Mouse (Mus musculus): Measurements from ENCODE around the gene Snx6.
"Not testable (repeated sequence)": the region's sequence is repeated elsewhere in the genome, so short reads cannot be mapped to it uniquely, and the experiment has no call there.

Snx6 gene

DNA sequence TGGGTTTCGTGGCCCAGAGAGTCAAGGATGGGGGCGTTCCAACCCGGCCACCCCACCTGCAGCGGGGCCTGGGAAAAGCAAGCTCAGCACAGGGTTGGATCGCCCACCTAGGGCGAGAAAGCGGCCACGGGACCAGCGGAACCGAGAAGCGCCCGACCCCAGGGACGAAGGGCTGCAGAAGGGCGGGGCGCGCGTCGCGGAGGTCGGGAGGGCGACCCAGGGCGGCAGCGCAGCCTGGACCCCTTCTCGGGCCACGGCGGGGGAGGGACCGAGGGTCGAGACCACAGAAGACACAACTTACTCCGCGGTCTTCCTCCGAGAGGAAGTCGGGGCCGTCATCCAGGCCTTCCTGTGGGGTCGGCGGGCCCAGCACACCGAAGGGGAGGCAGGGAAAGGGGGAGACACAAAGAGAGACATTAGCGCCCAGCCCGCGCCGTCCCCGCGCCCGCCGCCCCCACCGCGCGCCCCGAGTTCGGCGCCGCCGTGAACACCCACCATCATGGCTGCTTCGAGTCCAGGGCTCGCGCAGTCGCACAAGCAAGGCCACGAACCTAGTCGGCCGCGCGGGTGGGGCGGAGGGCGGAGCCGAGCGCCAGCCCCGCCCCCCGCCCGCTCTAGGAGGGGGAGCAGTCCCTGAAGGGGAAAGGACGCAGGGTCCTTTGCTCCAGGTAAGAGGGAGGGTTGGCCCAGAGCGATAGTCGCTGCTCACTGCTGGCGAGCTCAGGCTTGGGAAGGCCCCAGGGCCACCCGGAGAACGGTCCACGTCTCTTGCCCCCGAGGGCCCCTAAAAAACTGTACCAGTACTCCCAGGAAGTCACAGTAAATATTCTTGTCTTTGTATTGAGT lies at the start of gene Snx6:
Gene Snx6, minus strand, starts transcription at position 551 of the 846 bp plus-strand sequence.
- peak; percentile 89 for DNase-seq (ENCODE audit: low spot score)

DNA sequence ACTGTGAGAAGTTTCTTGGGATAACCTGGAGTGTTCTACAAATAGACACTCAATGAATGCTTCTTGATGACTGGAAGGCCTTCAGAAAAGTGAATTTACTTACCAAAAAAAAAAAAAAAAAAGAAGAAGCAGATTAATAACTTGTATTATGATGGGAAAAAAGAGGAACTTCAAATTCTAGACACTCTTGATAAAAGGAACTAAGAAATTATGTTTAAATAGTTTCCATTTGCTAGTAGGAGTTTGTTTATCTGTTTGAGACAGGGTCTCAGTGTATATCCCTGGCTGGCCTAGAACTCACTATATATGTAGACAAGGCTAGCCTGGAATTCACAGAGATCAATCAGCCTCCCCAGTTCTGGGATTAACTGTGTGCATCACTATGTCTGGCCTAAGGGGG lies 48.9 kb upstream of the Snx6 start:
- DNase-seq (ENCODE audit: low spot score), result no peak

DNA sequence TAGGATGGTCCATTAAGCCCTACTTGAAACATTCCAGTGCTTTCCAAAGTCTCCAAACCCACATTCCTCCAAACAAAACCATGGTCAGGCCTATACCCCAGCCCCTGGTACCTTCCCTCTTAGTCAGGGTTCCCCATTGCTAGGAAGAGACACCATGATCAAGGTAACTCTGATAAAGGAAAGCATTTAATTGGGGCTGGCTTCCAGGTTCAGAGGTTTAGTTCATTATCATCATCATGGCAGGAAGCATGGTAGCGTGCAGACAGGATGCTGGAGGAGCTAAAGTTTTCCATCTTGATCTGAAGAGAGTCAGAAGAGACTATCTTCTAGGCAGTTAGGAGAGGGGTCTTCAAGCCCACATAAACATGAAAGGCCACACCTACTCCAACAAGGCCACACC lies 46.1 kb upstream of the Snx6 start:
- no peak for DNase-seq (ENCODE audit: low spot score)

DNA sequence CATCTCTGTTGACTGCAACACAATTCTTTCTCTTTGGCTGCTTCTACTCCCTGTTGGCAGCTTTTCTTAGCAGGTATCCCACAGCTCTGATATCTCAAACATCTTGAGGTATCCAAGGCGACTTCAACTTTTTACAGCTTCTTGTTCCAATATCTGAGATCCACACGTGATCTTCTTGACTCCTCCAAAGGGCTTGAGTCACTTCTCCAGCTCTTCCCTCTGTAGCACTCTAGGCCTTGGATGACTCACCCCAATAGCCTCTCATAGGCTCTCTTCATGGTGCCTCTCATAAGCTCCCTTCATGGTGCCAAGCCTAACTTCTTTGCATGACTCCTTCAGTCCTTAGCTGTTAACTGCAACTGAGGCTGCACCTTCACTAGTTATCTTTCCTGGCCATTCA lies 44.3 kb upstream of the Snx6 start:
- no peak for DNase-seq (ENCODE audit: low spot score)

DNA sequence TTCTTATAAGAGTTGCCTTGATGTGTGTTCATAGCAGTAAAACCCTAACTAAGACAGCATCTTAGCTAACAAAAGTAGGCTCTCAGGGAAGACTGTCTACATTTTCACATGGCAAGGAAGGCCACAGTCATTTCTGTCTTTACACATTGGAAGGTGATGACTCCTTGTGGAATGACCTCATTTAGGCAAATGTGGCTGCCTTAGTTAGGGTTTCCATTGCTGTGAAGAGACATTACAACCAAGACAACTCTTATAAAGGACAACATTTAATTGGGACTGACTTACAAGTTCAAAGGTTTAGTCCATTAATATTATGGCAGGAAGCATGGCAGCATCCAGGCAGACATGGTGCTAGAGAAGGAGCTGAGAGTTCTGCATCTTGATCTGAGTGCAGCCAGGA lies 43.4 kb upstream of the Snx6 start:
- no peak for DNase-seq (ENCODE audit: low spot score)

DNA sequence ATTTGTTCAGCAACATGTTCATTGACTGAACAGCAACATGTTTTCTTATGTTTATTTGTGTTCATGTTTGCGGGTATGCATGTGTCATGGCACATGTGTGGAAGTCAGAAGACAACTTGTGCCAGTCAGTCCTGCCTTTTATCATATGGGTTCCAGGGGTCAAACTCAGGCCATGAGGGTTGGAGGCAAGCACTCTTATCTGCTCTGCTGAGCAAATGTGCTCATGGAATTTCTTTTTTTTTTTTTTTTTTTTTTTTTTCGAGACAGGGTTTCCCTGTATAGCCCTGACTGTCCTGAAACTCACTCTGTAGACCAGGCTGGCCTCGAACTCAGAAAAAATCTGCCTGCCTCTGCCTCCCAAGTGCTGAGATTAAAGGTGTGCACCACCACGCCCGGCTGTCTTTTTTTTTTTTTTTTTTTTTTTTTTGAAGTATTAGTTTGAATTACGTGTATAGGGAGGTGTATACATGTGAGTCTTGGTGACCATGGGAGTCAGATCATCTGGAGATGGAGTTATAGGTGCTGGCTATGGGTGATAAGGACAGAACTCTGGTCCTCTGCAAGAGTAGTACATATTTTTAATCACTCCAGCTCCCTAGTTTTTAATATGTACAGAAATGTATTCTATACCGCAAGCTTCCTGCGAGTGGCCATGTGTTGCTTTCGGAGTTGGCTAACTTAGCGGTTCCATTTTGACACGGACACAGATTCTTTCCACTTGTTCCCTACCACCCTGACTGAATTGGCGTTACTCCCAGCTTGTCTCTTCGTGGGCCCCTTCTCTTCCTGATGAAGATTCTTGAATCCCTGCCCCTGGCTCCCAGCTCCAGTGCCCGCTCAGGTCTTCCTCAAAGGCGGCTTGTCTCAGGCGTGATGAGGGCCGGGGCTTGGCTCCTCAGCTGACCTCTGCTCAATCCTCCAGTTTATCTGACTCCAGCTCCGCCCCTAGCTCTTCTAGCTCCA lies 40.4 kb upstream of the Snx6 start:
- no peak for DNase-seq (ENCODE audit: low spot score)

DNA sequence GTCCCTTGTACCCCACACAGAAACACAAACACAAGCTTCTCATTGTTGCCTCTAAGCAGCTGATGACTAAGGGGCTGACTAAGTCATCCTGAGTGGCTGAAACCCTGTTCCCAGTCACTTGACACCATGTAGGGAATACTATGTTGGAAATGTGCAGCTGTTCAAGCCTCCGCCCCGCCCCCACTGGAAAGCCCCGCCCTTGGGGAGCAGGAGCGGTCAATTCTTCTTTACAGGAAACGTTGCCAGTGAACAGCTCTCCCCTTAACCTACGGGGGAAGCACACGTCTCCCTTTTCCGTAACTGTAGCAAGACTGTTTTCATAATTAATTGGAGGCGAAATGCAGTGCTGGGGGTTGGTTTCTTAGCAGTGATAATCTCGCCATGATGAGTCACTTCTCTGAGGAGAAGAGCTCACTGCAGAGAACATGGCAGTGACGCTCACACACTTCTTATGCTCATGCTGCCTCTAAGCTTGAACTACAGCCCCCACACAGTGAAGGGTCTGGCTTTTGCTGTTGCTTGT lies 39.5 kb upstream of the Snx6 start:
- DNase-seq (ENCODE audit: low spot score), result peak; percentile 88

DNA sequence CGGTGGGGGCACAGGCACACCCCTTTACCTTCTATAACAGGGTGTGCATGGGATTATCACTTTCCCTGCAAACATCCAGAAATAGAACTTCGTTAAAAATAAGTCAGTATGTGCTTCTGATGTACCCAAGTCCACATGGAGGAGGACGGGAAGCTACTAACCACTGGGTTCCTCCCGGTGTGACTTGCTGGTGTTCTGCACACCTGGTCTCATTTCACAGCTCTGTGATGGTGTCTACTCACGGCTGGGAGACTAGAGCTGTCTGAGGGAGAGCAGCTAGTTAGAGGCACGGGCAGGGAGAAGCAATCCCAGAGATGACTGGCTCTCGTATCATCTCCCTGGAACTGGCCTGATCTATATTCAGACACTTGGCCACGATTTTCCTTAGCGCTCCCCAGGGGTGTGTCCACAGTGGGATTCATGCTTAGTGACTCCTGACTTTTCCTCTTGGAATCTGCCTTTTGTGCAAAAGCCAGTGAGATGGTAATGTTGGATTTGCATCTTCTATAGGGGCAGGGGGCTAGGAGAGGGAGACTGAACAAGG lies 38.4 kb upstream of the Snx6 start:
- DNase-seq (ENCODE audit: low spot score), result no peak

DNA sequence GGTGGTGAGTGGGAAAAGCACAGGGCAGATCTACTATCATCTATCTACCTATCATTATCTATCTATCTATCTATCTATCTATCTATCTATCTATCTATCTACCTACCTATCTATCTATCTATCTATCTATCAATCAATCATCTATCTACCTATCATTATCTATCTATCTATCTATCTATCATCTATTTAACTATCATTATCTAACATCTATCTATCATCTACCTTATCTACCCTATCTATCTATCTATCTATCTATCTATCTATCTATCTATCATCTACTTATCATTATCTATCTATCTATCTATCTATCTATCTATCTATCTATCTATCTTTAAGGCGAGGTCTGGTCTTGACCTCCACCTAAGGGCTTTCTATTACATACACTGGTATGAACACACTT lies 36.4 kb upstream of the Snx6 start:
- DNase-seq (ENCODE audit: low spot score), result not testable (repeated sequence)

DNA sequence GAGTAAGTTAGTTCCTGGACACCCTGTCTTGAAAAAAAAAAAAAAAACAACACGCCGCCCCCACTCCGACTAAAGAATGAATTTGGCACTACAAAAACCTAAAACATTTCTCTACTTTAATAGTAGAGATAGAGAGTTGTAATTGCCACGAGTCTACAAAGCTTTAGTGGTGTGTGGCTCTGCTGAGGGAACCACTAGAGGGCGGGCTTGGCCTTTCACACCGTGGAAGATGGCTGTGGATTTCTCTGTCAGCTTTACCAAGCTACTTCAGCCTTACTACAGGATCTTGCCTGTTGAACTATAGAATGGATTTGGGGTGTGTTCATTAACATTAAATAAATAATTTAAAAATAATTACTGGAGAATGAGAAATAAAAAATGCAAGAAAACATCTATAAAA lies 35.1 kb upstream of the Snx6 start:
- peak; percentile 87 for DNase-seq (ENCODE audit: low spot score)

DNA sequence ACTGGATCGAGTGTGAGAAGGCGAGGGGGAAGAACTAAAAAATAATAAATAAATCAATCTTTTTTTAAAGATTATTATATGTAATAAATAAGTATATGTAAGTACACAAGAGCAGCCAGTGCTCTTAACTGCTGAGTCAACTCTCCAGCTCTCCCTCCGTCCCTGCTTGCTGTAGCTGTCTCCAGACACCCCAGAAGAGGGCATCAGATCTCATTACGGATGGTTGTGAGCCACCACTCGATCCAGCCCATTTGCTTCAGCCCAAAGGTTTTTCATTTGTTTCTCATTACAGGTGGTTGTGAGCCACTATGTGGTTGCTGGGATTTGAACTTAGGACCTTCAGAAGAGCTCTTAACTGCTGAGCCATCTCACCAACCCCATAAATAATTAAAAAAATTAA lies 34.4 kb upstream of the Snx6 start:
- DNase-seq (ENCODE audit: low spot score), result no peak

DNA sequence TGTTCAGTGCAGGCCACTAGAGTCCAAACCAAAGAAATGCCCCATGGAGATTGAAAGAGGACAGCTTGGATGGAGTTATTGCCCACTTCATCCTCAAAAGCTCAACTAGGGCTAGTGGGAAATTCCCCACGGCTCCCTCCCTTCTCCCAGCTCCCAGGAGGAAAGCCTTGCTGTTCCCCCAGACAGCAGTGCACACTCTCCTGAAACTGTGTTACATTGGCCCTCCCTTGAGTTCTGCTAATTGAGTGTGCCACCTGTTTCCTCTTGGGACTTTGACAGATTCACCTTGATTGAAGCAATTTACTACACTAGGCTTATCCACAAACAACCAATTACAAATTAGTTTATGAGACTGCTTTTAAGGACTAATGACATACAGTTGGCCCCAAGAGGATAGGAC lies 32.5 kb upstream of the Snx6 start:
- DNase-seq (ENCODE audit: low spot score), result no peak

DNA sequence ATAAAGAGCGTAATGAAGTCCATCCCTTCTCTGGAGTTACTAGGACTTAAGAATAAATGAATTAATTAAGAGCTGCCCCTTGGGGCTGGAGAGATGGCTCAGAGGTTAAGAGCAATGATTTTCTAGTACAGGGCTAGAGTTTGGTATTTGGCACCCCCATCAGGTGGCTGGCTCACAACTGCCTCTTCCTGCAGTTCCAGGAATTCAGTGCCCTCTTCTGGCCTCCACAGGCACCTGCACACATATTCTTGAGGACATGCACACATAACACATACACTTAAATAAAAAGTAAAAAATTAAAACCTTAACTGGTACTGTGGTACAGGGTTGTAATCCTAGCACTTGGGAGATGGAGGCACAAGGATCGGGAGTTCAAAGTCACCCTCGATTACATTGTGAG lies 29.7 kb upstream of the Snx6 start:
- DNase-seq (ENCODE audit: low spot score), result no peak

DNA sequence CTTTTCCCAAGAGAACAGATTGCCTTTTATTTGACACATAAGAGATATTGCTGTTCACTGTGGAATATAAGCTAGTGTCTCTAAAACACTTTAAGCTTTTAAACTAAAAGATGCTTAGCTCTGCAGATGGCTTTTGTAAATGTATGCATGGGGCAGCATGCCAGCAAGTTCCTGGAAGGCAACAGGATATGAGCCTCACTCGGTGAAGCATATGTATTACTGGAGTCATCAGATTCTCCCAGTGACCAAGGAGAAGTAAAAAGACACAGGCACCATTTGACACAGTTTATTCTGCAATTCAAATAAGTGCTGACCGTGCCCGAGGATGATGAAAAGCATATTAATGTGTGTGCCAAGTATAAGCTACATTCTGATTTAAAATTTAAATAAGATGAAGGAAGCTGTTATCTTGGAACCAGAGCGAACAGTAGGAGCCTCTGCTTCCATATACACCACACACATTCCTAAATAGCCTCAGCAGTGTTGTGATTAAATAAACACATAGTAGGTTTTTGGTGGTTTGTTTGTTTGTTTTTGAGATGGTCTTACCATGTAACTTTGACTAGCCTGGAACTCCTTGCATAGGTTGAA lies 27.4 kb upstream of the Snx6 start:
- DNase-seq (ENCODE audit: low spot score), result no peak

DNA sequence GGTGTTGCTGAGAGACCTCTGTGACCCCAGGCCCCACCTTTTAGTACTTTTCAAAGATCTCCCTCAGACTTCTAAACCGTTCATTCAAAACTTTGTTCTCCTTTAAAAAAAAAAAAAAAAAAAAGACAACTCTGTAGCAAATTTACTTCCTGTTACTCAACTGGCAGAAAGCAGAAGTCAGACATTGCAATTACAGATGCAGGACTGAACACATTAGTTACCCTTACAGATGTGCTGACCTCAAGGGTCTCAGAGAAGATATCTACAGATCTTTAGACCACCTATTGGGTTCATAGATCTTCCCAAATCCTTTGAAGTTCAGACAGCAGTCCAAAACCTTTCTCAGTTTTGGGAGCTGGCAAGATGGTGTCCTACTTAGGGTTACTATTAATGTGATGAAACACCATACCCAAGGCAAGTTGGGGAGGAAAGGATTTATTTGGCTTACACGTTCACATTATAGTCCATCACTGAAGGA lies 25.2 kb upstream of the Snx6 start:
- no peak for DNase-seq (ENCODE audit: low spot score)

DNA sequence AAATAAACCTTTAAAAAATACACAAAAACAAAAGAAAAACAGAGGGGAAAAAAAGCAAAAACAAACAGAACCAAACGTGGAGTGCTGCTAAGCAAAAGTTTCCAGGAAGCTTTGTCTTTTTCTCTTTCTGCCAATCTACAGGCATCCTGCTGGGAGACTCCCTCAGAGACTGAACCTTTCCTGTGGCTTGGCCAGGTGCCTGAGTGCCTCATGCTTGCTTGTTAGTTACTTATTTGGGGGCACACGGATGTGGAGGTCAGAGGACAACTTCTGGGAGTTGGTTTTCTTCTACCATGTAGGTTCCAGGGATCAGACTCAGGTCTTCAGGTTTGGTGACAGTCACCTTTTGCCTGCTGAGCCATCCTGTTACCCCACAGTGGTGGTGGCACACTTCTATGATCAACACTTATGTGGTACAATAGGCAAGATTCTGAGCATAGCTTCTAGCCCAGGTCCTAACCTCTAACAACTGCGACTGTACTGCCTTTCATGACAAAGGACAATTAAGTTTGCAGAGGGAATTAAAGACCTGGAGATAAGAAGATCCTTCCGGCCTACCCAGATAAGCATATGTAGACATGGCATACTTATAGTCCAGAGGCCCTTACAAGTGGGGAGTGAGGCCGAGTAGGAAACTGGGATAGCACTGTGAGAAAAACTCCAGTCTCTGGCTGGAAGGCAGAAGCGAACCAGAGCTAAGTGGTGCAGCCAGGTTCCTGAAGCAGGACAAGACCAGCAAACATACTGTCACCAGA lies 23.9 kb upstream of the Snx6 start:
- DNase-seq (ENCODE audit: low spot score), result no peak

DNA sequence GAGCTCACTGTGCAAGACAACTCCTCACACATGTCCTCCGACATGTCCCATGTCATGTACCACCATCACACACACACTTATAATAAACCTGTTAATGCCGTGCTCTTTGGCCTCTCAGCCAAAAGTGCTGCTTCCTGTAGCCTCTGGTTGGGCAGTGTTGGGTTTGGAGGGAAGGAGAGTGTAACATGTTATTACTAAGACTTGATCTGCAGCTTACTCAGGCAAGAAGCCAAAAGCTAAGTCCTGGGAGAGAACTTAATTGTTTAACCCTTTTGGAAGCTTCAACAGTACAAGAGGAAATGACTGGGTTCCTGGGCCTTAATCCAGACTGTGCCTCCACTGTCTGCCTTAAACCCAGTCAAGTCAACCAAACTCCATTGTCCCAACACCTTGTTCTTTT lies 14.6 kb upstream of the Snx6 start:
- no peak for DNase-seq (ENCODE audit: low spot score)

DNA sequence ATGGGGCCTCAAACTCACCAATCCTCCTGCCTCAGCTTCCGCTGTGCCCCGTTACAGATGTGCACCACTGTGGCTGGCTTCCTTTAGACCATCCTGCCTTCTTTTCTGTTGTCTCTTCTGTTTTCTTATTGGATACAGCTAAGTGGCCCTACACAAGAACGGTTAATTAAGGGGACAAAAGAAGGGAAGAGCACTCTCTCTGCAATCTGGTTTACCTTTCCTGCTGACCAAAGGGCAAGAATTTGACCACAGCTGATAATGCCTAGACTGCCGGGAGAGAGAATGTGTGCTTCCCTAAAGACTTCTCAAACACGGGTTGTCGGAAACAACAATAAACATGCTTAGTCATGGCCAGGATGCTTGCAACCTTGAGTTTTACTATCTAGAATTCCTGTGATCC lies 12.0 kb upstream of the Snx6 start:
- no peak for DNase-seq (ENCODE audit: low spot score)

DNA sequence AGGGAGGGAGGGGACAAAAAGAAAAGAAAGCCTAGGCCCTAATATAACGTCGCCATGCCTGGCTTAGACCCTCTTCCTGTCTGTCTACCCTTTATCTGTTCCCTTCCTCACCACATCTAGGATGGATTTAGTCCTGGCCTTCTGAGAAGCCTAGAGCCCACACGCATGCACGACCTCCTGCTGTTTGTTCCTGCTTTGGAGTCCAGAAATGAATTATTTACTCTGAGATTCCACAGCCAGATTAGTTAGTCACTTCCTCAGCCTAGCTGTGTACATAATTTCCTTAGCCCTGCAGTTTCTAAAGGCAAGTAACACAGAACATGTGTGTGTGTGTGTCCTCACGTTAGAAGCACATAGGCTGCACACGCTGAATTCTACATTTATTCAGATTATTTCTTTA lies 10.6 kb upstream of the Snx6 start:
- DNase-seq (ENCODE audit: low spot score), result no peak

DNA sequence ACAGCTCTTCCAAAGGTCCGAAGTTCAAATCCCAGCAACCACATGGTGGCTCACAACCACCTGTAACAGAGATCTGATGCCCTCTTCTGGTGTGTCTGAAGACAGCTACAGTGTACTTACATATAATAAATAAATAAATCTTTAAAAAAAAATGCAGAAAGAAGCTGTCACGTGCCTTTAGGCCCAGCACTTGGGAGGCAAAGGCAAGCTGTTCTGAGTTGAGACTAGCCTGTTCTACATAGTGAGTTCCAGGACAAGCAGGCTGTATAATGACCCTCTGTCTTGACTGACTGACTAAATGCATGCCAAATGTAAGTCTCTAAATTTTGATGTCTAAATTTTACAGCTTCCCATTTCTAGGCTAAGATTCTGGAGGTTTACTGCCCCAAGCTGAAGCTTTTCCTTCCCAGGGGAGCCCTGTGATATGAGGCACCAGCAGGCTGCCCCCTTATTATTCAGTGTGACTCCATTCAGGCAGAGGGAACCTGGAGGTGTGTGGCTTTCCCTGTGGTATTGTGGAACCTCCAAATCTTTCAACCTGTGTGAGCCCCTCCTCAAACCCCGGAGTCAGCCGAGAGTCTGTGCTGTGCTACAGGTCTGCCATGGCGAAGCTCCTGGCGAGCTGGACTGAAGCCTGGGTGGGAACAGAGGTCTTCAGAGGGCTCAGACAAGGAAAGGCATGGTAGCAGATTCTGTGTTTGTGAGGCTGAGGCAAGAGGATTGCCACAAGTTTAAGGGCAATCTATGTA lies 9.9 kb upstream of the Snx6 start:
- DNase-seq (ENCODE audit: low spot score), result no peak

DNA sequence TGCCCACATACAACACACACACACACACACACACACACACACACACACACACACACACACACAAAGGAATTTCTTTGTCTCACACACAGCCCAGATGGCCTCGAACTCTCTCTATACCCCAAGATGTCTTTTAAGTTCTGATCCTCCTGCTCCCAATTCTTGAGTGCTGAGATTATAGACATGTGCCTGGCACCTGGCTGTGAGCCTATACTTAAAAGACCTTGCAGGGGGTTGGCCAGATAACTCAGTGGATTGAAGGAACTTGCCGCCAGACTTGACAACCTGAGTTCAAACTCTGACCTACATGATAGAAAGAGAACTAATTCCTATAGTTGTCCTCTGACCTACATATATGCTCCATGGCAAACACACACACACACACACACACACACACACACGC lies 8.0 kb upstream of the Snx6 start:
- no peak for DNase-seq (ENCODE audit: low spot score)
